In the genomic region with DNA sequence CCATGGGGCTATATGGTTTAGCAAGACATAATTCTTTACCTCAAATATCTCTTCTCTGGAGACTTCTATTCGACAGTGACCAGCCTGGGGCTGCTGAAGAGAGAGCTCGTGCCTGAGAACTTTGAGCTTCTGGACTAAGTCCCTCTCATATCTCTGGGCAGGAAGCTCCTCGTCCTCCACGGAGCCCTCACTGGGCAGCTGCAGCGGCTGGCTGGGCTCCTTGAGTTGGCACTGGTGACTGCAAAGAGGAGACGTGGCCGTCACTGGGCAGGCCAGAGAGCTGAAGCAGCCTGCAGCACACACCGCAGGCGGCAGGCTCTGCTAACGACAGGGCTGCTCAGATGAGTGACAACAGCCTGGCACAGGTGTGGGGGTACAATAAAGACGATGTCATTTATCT, we compare ENCODE assay signal across 18 mouse cellular contexts.
DNase-seq lines count a peak whose midpoint lies in the region; ATAC-seq and TF ChIP-seq lines count a peak whose summit lies in the region.
"Had no signal": no experiment of that assay in that cellular context is flagged by ENCODE, and none has a peak within 500 bp of the region (broad histone marks: within the 10 kb centered on the region; RNA-seq: fewer than 3 reads in every experiment).

No protein-coding gene starts in this region.

- no peak overlapping the region for H3K9ac ChIP-seq in heart, embryonic 16.5 days (ENCODE audit: low read length)
- H3K9ac ChIP-seq: embryonic facial prominence, embryonic 13.5 days; forebrain, embryonic 12.5 days; hindbrain, embryonic 15.5 days had no signal

- ATAC-seq in heart, embryonic 16.5 days (replicated peaks; ENCODE audit: extremely low read depth, insufficient read depth, low FRiP score) = 0 out of 2 replicates have a peak, but pooled peaks have one; percentile 10
- ATAC-seq: forebrain, embryonic 16.5 days; intestine, embryonic 16.5 days had no signal

- H3K27me3 ChIP-seq in heart, embryonic 16.5 days (ENCODE audit: control insufficient read depth, insufficient read depth, low read length) = no peaks in the 10 kb centered on the region
- H3K27me3 ChIP-seq: embryonic facial prominence, embryonic 13.5 days; forebrain, embryonic 12.5 days; hindbrain, embryonic 15.5 days had no signal

- intact Hi-C loops in heart, postnatal 10 days (cut with DNase I) = loop anchor here (10.0 kb wide), 1 partner anchor 194 kb away; a partner anchor contains a TSS
- intact Hi-C loops in gastrocnemius, adult 2 months (cut with DNase I) = no loop called here

- H3K27ac ChIP-seq in heart, embryonic 16.5 days (ENCODE audit: low read length) = no peak overlapping the region
- H3K27ac ChIP-seq in gastrocnemius, adult 2 months = no peak overlapping the region
- H3K27ac ChIP-seq: embryonic facial prominence, embryonic 13.5 days; forebrain, embryonic 12.5 days; heart, embryonic 10.5 days; hindbrain, embryonic 15.5 days had no signal

- no peak overlapping the region for H3K4me2 ChIP-seq in heart, embryonic 16.5 days (ENCODE audit: low read depth, low read length)
- H3K4me2 ChIP-seq: embryonic facial prominence, embryonic 13.5 days; forebrain, embryonic 12.5 days; hindbrain, embryonic 15.5 days had no signal

- DNase-seq in heart, postnatal 10 days = no peak
- peak; percentile 81 for DNase-seq in gastrocnemius, adult 2 months
- DNase-seq in gastrocnemius, postnatal 10 days = peak; percentile 70
- peak; percentile 33 for DNase-seq in skeletal muscle tissue, adult 2 months (ENCODE audit: low read depth, low spot score)
- no peak for DNase-seq in kidney, adult 8-10 months
- no peak for DNase-seq in urinary bladder, adult 2 months (ENCODE audit: low spot score)
- DNase-seq: adrenal gland, adult 8-10 months; cerebellum, adult 11 months; cerebellum, adult 9-10 months; cerebellum, postnatal 36 days; heart, postnatal 36 days had no signal

- WGBS in heart, embryonic 16.5 days = 81% methylated on average over 11 of the region's 11 CpGs

- H3K4me1 ChIP-seq in heart, embryonic 16.5 days (ENCODE audit: control insufficient read depth, insufficient read depth, low read length) = no peaks in the 10 kb centered on the region
- H3K4me1 ChIP-seq: embryonic facial prominence, embryonic 13.5 days; forebrain, embryonic 12.5 days; heart, embryonic 10.5 days; hindbrain, embryonic 15.5 days had no signal

- H3K9me3 ChIP-seq in heart, embryonic 16.5 days (replicated peaks; ENCODE audit: control insufficient read depth, low read length) = no peaks in the 10 kb centered on the region
- H3K9me3 ChIP-seq: embryonic facial prominence, embryonic 13.5 days; forebrain, embryonic 12.5 days; hindbrain, embryonic 15.5 days had no signal

- TF ChIP-seq CTCF in gastrocnemius, adult 2 months (IDR thresholded peaks at IDR 0.05) = no peak

- no peak overlapping the region for H3K4me3 ChIP-seq in heart, embryonic 16.5 days (ENCODE audit: low read length)
- H3K4me3 ChIP-seq in gastrocnemius, adult 2 months = no peak overlapping the region
- H3K4me3 ChIP-seq: embryonic facial prominence, embryonic 13.5 days; forebrain, embryonic 12.5 days; heart, embryonic 10.5 days; hindbrain, embryonic 15.5 days had no signal

- H3K36me3 ChIP-seq in heart, embryonic 16.5 days (ENCODE audit: control insufficient read depth, insufficient read depth) = peaks cover 59% of the 10 kb centered on the region

Comparison
In these comparisons a context has a peak if more than half of its experiments do, and no peak if none do; other contexts are left out.
1. DNase-seq: peak in gastrocnemius, adult 2 months (single experiment), gastrocnemius, postnatal 10 days (single experiment) and skeletal muscle tissue, adult 2 months (single experiment); none in heart, postnatal 10 days (0 of 2), kidney, adult 8-10 months (0 of 2) and urinary bladder, adult 2 months (single experiment).